Mouse (Mus musculus) naive thymus-derived CD4-positive, alpha-beta T cell, adult 2 months (primary cell): ENCODE measurements around the gene Ophn1.
A peak's percentile ranks its signal among the peaks of the same experiment; 100 is the strongest.

Experiments
- DNase-seq: peaks from one replicate; pipeline ENCODE4 v3.0.0-alpha.2; 2011; ENCODE audit warnings: low read depth

Gene Ophn1

DNA sequence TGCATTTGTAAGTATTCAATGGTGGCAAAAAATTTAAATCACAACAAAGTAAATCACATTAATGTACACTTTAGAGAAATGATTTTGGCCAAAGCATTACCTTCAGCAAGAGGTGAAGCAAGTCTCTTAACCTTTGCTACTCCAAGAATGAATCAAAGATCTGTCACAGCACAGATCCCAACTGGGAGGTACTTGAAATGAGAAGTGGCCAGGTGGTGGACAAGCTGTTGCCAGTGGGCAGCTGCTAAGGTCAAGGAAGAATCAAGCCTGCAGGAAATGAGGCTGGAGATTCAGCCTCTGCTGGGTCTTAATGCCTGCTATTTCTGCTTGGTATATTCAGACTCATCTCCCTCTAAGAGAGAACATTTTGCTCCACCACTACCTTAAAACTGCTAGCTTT lies 87.0 kb downstream of the Ophn1 start:
- DNase-seq, result no peak

DNA sequence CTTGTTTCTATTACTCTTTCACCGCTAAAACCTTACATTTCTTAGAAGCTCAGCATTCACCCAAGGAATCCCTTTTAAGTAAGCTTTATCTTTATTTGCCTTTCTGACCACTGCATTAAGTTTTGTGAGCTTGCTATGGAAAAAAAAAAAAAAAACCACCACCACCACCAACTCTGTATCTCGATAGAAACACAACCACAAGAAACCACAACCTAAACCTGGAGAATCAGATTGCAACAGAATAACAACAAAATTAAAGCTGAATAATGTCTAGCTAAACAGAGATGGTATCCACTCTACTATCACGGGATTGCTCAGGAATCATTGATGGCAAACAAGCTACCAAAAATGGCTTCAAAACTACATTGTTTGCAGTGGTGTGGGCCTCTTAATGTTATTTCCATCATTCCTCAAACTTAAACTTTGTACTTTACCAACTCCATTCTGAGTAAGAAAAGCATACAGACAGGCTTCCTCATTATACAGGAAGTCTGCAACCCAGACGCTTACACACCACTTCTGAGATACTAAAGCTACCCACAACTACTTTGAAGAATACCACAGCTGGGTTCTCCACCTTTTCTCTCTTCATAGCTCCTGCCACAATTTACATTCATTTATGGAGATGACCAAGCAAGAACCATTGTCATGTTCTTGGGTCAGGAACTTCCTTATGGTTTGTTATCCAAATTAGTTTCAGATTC lies 116.4 kb downstream of the Ophn1 start:
- DNase-seq, result peak; percentile 6

DNA sequence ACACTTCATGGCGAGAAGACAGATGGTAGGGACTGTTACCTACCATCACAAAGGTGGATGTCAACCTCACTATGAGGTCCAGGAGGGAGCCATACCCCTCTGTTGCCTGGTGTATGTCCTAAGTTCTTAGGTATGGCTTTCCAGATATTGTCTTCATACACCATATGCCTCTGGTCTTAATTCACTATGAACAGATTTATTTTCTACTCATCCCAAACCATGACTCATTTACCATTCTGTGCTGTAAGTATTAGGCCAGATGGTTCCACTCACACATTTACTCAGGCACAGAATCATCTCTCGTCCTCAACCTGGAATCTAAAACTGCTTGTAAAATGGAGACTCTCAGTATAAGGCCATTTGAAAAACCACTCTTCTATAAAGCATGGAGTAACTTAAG lies 135.7 kb downstream of the Ophn1 start:
- no peak for DNase-seq

DNA sequence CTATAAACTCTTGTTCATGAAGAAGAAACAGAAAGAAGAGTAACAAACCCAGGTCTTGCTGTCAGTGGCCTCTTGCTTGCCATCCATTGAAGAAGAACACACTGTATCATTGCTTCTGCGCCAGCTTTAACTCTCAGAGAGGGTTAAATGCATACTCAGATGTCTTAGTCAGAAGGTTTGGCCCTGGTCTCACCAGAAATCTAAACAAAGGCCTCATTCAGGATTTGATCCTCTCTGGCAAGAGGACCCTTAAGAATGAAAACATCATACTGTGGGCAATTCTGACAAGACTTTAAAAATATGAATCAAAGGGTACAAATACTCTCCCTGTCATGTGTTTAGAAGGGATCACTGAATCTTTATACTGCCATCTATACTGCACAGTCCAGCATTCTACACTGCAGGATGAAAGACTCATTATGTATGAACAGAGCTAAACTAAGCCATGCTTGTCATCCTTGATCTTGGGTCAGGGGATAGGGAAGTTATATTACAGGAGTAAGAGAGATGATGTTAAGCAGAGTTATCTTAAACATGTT lies 139.5 kb downstream of the Ophn1 start:
- DNase-seq, result no peak

DNA sequence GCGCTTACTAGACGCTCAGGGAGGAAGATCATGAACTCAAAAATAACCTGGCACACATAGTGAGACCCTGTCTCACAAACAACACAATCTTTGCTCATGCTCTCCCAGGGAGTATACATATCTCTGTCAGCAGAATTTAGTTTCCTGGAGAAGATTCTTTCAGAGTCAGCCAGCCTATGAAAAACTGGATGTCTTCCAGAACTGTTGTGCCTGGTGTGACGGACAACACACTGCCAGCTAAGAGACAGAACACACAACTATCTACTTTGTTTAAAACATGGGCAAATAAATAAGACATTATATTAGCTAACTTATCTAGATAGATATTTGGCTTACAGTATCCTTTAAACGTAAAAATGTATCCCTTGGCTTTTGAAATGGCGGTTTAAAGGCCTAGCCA lies 154.1 kb downstream of the Ophn1 start:
- no peak for DNase-seq

DNA sequence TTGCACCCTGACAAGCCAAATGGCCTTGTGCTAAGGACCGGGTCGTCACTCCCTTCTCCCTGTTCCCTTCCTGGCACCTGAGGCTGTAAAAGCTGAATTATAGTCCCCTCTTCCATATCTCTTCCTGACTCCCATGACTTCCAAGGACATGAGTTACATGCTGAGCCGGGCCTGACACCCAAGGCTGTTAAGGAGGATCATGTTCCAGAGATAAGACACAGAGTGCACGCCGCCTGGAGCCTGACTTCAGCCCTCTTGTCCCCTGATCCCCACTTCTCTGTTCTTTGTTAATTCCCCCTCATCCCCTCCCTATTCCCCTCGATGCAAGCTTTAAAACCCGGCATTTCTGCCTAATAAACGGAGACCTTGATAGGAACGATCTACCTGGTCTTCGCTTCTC lies 167.8 kb downstream of the Ophn1 start:
- DNase-seq, result no peak

DNA sequence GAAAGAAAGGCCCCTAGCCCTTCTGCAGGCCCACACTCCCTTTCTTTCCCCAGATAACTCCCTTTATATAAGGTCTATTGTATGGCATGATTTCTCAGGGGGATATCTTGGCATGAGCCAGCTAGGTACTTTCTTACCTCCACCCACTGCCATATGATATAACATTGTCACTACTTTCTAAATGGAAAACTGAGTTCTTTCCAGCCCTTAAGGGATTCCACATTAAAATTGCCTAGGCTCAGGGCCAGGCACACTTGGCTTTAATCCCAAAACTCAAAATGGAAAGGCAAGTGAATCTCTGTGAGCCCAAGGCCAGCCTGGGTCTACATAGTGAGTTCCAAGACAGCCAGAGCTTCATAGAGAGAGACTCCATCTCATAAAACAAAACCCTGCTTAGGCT lies 183.1 kb downstream of the Ophn1 start:
- no peak for DNase-seq

DNA sequence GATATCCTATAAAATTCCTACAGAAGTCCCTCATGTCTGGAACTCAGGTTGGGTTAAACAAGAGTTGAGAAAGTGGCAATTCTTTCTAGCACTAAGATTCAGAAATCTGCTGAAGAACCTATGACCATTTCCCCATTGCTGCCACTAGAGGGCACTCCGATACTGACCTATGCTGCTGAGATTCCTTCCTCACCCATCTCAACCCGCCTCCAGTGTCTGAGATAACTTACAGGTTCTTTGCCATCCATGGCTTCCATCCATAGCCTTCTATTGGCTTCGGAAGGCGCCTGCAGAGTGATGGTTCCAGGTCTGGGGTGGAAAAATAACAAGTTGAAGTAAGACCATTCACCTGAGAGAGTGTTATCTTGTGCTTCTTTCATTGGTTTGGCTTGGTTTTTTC lies 189.2 kb downstream of the Ophn1 start:
- peak; percentile 49 for DNase-seq

DNA sequence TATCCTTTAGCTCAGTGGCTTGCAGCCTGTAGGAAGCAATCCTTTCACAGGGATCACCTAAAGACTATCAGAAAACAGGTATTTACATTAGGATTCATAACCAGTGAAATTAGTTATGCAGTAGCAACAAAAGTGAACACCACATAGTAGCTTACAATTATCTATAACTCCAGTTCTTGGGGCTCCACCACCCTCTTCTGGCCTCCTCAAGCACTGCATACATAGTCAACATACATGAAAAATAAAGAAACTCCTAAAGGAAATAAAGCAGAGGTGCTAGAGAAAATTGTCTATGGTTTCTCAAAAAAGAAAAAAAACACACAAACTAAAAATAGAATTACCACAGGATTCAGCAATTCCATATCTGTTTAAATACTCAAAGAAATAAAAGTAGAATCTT lies 208.2 kb downstream of the Ophn1 start:
- no peak for DNase-seq

DNA sequence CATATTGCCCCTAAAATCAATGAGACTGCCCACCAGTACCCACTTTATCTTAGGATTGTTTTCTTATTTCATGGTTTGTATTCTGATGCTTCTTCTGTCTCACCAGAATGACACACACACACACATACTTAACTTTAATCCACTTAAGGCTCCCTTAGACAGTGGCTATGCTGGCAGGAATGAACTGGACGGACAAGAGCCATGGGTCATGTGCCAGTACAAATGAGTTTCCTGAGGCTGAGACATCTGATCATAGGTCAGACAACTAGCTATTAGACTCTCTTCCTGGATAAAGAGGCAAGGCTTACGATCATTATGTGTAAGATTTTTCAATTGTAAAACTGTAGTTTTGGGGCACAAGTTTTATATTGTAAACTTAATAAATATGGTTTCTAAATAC lies 209.5 kb downstream of the Ophn1 start:
- DNase-seq, result no peak

DNA sequence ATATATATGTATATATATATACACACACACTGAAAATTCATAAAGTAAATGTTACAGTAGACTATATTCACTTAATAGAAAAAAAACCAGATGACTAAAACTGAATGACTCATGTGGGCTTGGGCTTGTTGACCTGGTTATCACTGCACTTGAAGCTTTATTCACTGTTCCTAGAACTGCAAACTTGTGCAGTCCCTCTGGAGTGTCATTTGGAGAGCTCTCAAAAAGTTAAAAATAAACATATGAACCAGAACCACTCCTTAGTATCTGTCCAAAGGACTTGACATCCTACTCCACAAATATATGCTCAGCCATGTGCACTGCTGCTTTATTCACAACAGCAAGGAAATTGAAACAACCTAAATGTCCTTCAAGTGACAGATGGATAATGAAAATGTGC lies 219.8 kb downstream of the Ophn1 start:
- no peak for DNase-seq

DNA sequence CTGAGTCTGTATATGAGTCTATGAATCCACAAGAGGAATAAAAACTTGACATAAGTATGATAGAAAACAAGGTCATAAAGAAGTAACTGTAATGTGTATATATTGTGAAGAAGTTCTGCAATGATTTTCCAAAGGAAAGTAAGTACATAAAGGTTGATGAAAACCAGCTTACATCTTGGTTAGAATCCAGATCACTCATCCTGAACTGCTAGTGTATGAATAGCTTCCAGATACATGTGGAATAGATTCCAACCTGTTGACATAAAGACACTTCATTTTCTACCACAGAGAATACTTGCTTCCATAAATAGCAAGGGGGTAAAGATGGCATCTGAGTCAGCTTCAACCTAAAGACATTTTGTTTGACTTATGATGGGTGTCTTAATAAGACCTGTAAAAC lies 239.4 kb downstream of the Ophn1 start:
- no peak for DNase-seq

DNA sequence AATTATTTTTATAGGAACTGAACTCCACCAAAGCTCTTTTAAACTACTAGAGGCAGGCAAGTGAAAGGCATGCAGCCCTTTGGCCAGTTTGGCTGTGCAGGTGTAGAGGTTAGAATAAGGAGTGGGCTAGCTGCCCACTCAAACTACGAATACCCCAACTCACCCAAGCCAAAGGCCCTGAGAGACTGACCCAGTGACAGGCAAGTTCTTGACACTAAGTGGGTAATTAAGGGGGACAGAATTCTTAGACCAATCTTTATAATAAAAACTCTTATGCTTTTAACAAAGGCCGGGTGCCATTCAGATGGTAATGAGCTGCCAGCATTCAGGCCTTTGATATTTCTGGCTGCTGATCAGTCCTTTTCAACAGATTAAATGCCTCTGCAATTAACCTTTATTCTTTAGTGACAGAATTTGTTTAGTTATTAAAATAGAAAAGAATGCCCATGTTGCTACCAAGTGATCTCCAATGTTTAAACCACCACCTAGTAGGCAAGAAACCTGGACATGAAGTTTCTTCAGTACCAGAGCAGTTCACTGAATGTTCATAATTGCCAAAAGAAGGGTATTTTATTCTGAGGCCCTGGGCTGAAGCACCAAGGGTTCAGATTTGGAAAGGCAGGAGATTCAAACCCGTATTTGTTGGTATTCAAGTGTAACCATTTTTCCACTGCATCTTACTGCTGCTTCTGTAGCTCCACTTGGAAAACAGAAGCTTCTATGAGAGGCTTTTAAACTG lies 262.0 kb downstream of the Ophn1 start:
- no peak for DNase-seq

DNA sequence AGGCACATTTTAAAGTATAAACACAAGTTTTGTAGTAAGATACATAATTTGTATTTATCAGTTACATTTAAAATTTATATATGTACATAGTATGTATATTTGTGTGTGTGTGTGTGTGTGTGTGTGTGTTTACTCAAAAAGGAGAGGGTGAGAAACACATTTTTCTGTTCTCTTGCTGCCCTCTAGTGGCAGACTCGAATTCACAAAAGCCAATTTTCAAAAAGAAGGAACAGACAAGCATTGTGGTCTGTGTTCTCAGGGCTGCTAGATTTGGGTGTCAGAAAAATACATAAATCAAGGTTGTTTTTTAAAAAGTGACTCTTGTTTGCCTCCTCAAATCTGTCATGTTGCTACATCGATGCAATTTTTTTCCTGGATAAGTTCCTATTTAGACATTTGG lies 272.0 kb downstream of the Ophn1 start:
- DNase-seq, result peak; percentile 57

DNA sequence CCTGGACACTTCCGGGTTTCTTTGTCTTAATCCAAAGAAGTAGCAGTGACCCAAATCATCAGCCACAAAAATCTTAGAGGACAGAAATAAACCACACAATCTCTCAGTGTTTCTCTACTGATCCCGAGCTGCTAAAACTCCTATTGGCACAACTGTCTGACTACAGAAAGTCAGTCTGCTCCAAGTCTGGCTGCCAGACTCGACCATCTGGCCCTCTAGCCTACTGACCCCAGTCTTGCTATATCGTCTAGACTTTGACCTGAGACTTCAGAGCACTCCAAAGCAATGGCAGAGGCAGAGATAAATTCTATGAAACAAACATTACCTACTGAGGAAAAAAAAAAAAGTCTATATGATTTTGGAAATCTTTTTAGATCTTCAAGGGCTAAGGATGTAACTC lies 273.4 kb downstream of the Ophn1 start:
- no peak for DNase-seq

DNA sequence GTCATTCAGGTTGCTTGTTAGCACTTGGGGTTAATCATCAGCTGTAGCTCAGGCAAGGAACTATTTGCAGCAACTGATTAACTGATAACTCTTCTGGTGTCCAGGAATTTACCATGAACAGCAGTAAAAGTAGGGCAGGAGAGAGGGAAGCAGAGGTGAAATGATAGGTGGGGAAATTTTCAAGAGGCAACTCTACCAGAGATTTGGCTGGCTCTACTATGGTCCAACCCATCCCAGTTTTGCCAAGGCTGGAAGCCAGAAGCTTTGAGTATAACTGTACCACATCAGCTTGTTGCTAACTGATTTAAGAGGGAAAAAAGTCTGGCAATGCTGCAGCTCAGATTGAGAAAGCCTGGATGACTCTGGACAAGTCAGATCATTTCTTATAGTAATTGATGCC lies 316.6 kb downstream of the Ophn1 start:
- no peak for DNase-seq

DNA sequence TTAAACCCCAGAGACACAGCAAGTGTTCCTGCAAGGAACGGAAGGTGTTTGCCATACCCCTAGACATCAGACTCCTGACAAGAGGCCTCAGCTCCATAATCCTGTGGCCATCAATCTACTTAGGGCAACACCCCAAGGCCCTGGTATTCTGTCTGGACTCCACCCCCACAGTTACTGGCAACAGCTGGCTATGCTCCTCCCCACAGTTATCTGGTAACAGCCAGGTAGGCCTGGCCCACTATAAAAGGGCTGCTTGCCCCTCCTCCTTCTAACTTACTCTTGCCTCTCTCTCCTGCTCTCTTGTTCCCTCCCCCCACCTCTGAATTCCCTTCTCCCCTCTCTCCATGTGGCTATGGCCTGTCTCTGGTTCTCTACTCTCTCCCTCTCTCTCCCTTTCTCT lies 344.4 kb downstream of the Ophn1 start:
- DNase-seq, result no peak

DNA sequence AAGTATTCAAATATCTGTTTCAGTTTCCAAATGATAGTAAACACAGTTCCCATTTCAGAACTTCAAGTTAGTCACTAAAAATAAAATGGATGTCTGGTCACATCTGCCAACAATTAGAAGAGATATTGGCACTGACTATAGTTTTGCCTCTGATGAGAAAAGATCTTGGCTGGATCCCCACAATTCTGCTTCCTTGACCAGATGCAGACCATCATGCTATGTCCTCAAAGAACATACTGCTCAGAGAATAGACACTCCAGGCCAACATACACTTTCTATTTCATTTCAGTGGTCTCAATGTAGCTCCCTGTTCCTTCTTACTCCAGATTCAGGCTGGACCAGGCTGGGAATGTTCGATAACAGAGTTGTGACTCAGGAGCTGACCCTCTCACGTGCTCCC lies 375.5 kb downstream of the Ophn1 start:
- DNase-seq, result no peak

DNA sequence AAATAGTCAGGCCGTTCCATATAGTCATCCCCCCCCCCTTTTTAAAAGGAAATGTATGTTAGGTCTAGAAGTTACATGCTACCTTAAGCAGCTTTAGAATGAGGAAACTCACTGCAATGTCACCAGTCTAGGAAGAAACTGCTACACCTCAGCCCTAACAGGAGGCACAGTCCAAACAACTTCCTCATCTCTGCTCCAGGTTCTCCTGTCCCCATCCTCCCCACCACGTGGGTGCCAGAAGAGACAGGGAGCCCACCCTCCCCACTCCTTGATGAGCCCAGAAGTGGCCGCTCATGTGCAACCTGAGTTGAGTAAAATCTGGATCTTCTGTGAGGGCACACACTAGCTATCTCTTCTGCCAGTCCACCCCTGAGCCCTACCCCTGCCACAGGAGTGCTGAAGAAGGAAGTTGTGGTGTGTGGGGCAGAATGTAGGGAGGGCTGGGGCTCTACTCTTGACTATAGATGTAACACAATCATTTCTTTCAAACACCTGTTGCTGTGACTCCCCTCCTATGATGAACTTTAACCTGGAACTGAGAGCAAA lies 376.4 kb downstream of the Ophn1 start:
- no peak for DNase-seq
